Mouse (Mus musculus) hindbrain, embryonic 14.5 days (tissue): Measurements from ENCODE around the gene Pde4a. TPM values are rescaled to one million over a fixed set of nuclear protein-coding genes. Genes with fewer than 3 reads are reported as not detected.

Experiments used
- ATAC-seq: fragments of 200-750 bp; cut with Nextera tagmentation; 2 replicates; pipeline ENCODE4 v1.8.0; 2017; ENCODE audit warnings: moderate number of reproducible peaks, mild to moderate bottlenecking, moderate TSS enrichment, moderate library complexity; ENCODE audit not compliant: low FRiP score
- DNase-seq: peaks from one replicate; pipeline ENCODE4 v3.0.0-alpha.2; 2015; ENCODE audit warnings: low spot score
- H3K27ac ChIP-seq: fragments of 300-500 bp; sonication (generic); 2 replicates; pipeline ENCODE4 v1.5.1; 2014; ENCODE audit warnings: mild to moderate bottlenecking, moderate library complexity
- H3K27me3 ChIP-seq: fragments of 300-500 bp; sonication (generic); 2 replicates; pipeline ENCODE4 v1.6.1; 2014; ENCODE audit warnings: mild to moderate bottlenecking, low read length, mixed read lengths; ENCODE audit not compliant: control insufficient read depth, insufficient read depth
- H3K36me3 ChIP-seq: fragments of 300-500 bp; sonication (generic); replicated peaks from 2 replicates; pipeline ENCODE4 v1.6.1; 2014; ENCODE audit not compliant: control insufficient read depth, insufficient read depth
- H3K4me1 ChIP-seq: fragments of 300-500 bp; sonication (generic); replicated peaks from 2 replicates; pipeline ENCODE4 v1.6.1; 2014; ENCODE audit warnings: antibody characterized with exemption, low read length, mixed read lengths; ENCODE audit not compliant: control insufficient read depth, insufficient read depth
- H3K4me2 ChIP-seq: fragments of 300-500 bp; sonication (generic); replicated peaks from 2 replicates; pipeline ENCODE4 v1.6.1; 2014; ENCODE audit warnings: mild to moderate bottlenecking, moderate library complexity
- H3K4me3 ChIP-seq: fragments of 300-500 bp; sonication (generic); replicated peaks from 2 replicates; pipeline ENCODE4 v1.5.1; 2014; ENCODE audit warnings: mild to moderate bottlenecking, low read length
- H3K9ac ChIP-seq: fragments of 300-500 bp; sonication (generic); 2 replicates; pipeline ENCODE4 v1.6.1; 2014
- H3K9me3 ChIP-seq: fragments of 300-500 bp; sonication (generic); 2 replicates; pipeline ENCODE4 v1.6.1; 2016; ENCODE audit warnings: low read length; ENCODE audit not compliant: control insufficient read depth
- WGBS: fragments of 180-500 bp; shearing (Covaris S2); extraction: QIAGEN DNeasy Blood & Tissue Kit; methylation state at CpG from one replicate; pipeline ENCODE4 v1.1.7; 2014; 5-methylcytosine and 5-hydroxymethylcytosine counted together
- polyA plus RNA-seq: library from polyadenylated mRNA; unstranded; fragments of >200 nt; fragmentation: Nextera tagmentation; extraction: Ambion mirVana; gene quantifications from 2 replicates; pipeline ENCODE4 v1.2.1, GENCODE M21; 2014

Gene Pde4a
- polyA plus RNA-seq, 1 experiment from 2014 or later, result 28.8 TPM

- peaks cover 63% of the 10 kb centered on the region for H3K36me3 ChIP-seq
- H3K4me3 ChIP-seq, result no peak overlapping the region
- H3K27me3 ChIP-seq, result no peaks in the 10 kb centered on the region
- H3K4me1 ChIP-seq, result peaks cover 16% of the 10 kb centered on the region
- no peaks in the 10 kb centered on the region for H3K9me3 ChIP-seq
- H3K4me2 ChIP-seq, result no peak overlapping the region
- no peak overlapping the region for H3K27ac ChIP-seq
- H3K9ac ChIP-seq, result no peak overlapping the region
- ATAC-seq, result no peak
- WGBS, result 95% methylated on average over 4 of the region's 4 CpGs
- no peak for DNase-seq
Measured at GRCm38 (mm10) chr9:21145431-21145830, 20.1 kb upstream of the Pde4a start.

GRCm38 (mm10) chr9:21146722-21147121 lies 18.8 kb upstream of the Pde4a start:
- Histone ChIP-seq H3K4me2 (no peak overlapping the region; the same call in 1 of the 2 replicates), H3K27ac (no peak overlapping the region)

GRCm38 (mm10) chr9:21148427-21148826 lies 17.1 kb upstream of the Pde4a start:
- DNase-seq (no peak), ATAC-seq (no peak)
- peaks cover 16% of the 10 kb centered on the region for H3K4me1 ChIP-seq
- peak overlapping the region; percentile 65 for H3K4me3 ChIP-seq
- H3K27ac ChIP-seq, result no peak overlapping the region
- H3K4me2 ChIP-seq, result peak overlapping the region; percentile 84
- H3K9me3 ChIP-seq, result no peaks in the 10 kb centered on the region
- H3K9ac ChIP-seq, result peak overlapping the region; percentile 80; the same call in 1 of the 2 replicates
- H3K36me3 ChIP-seq, result peaks cover 33% of the 10 kb centered on the region
- no peaks in the 10 kb centered on the region for H3K27me3 ChIP-seq

More at GRCm38 (mm10) chr9:21146722-21147121, 18.8 kb upstream of the Pde4a start:
- Histone ChIP-seq H3K4me1 (peaks cover 16% of the 10 kb centered on the region), H3K9me3 (no peaks in the 10 kb centered on the region), H3K9ac (0 out of 2 replicates have a peak overlapping the region, but pooled peaks have one; percentile 3), H3K4me3 (no peak overlapping the region), H3K27me3 (no peaks in the 10 kb centered on the region), H3K36me3 (peaks cover 50% of the 10 kb centered on the region)
- 54% methylated on average over 10 of the region's 10 CpGs for WGBS
- ATAC-seq (no peak), DNase-seq (no peak)

DNA sequence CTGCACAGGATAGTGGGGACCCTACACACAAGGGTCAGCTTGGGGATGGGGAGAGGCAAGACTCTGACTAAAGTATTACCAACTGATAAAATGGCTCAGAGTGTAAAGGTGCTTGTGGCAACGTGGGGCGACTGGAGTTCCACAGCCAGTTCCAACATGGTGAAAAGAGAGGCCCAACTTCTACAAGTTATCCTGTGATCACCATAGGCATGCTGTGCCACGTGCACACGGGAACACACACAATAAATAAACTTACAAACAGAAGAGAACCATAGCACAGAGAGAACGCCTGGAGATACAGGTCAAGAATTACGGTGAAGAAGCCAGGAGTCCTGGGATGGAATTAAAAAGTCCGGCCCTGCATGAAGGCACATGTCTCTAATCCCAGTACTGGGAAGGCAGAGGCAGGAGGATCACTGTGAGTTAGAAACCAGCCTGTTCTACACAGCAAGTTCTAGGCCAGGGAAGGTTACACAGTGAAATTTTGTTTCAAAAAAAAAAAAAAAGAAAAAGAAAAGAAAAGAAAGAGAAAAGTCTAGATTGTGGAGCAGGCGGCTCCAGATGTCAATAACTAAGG lies 16.3 kb upstream of the Pde4a start:
- WGBS, result 10% methylated on average over 8 of the region's 8 CpGs
- ATAC-seq (no peak), DNase-seq (no peak)
- Histone ChIP-seq H3K27ac (peak overlapping the region; percentile 58; the same call in 1 of the 2 replicates), H3K9ac (peak overlapping the region; percentile 80), H3K9me3 (no peaks in the 10 kb centered on the region), H3K4me2 (peak overlapping the region; percentile 84), H3K36me3 (peaks cover 25% of the 10 kb centered on the region), H3K4me3 (peak overlapping the region; percentile 65), H3K4me1 (peaks cover 16% of the 10 kb centered on the region), H3K27me3 (no peaks in the 10 kb centered on the region)

DNA sequence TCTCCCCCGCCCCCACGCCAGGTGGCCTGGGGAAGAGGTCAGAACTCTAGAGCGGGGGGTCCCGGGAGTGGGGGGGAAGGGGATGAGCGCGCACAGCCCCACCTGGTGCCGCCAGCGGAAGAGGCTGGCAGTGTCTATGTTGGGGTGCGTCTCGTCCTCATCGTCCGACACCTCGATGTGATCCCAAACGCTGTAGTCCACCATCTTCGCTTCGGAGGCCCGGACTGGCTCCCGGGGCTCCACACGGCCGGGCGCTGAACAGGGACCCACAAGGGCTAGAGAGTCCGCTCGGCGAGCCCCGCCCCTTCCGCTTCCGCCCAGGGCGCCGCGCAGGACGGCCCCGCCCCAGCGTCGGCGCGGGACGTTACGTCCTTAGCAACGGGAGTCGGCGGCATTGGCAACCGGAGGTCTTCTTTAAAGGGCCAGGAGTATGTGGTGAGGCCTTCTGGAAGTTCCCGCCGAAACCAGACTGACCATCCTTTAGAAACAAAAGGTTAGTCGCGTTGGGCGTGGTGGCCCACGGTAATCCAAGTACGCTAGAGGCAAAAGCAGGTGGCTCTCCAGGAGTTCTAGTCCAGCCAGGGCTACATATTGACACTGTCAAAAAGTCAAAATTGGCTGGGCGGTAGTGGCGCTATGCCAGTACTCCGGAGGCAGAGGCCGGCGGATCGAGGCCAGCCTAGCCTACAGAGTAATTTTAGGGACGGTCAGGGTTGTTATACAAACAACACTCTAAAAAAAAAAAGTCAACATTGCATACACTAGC lies 15.7 kb upstream of the Pde4a start, which contains the start of gene Cdc37:
TSS of gene Cdc37 (minus strand) at position 329 of the 766 bp plus-strand sequence.
- 4% methylated on average over 51 of the region's 56 CpGs for WGBS
- peaks cover 19% of the 10 kb centered on the region for H3K36me3 ChIP-seq
- DNase-seq (peak; percentile 94), ATAC-seq (peak; percentile 96)
- H3K4me2 ChIP-seq, result peak within 1 kb of the TSS; percentile 84
- peak within 1 kb of the TSS; percentile 65 for H3K4me3 ChIP-seq
- peak within 1 kb of the TSS; percentile 80 for H3K9ac ChIP-seq
- H3K4me1 ChIP-seq, result peaks cover 16% of the 10 kb centered on the region
- H3K27ac ChIP-seq, result peak within 1 kb of the TSS; percentile 58
- H3K9me3 ChIP-seq, result no peaks in the 10 kb centered on the region
- no peaks in the 10 kb centered on the region for H3K27me3 ChIP-seq

GRCm38 (mm10) chr9:21152715-21153114 lies 12.8 kb upstream of the Pde4a start:
- 4% methylated on average over 11 of the region's 11 CpGs for WGBS
- ATAC-seq (no peak), DNase-seq (peak; percentile 55)
- Histone ChIP-seq H3K27ac (no peak overlapping the region), H3K9ac (no peak overlapping the region), H3K4me3 (peak overlapping the region; percentile 14; the same call in 1 of the 2 replicates), H3K4me1 (peaks cover 16% of the 10 kb centered on the region), H3K36me3 (no peaks in the 10 kb centered on the region), H3K27me3 (no peaks in the 10 kb centered on the region), H3K4me2 (peak overlapping the region; percentile 46), H3K9me3 (no peaks in the 10 kb centered on the region)

DNA sequence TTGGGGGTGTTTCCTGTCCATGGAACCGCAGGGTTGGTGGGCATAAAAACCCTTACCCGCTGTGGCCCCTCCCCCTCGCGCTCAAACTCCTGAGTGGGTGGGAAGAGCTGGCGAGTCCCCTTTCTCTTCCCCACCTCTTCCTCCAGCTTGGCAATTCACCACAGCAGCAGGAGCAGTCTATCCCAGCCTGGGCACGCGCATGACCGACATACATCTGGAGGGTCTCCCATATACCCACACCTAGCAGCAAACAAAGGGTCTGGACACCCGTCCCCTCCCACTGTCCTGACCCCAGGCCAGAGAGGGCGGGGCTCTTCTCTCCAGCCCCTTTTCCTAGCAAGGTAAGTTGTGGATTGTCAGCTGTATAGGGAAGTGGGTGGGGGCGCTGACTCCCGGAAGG lies 12.2 kb upstream of the Pde4a start:
- peak overlapping the region; percentile 13; the same call in 1 of the 2 replicates for H3K9ac ChIP-seq
- WGBS, result 17% methylated on average over 12 of the region's 12 CpGs

GRCm38 (mm10) chr9:21153833-21154232 lies 11.7 kb upstream of the Pde4a start:
- no peak for ATAC-seq
- H3K9ac ChIP-seq, result 0 out of 2 replicates have a peak overlapping the region, but pooled peaks have one; percentile 13
- H3K4me3 ChIP-seq, result peak overlapping the region; percentile 14; the same call in 1 of the 2 replicates
- 10% methylated on average over 5 of the region's 5 CpGs for WGBS
- H3K9me3 ChIP-seq, result no peaks in the 10 kb centered on the region
- H3K27me3 ChIP-seq, result no peaks in the 10 kb centered on the region
- peaks cover 6% of the 10 kb centered on the region for H3K4me1 ChIP-seq
- peak overlapping the region; percentile 46 for H3K4me2 ChIP-seq
- H3K36me3 ChIP-seq, result no peaks in the 10 kb centered on the region
- DNase-seq, result no peak
- no peak overlapping the region for H3K27ac ChIP-seq

More for the DNA sequence above, 12.2 kb upstream of the Pde4a start:
- H3K4me1 ChIP-seq, result peaks cover 11% of the 10 kb centered on the region
- no peak overlapping the region for H3K27ac ChIP-seq
- no peak for DNase-seq
- ATAC-seq, result no peak
- no peaks in the 10 kb centered on the region for H3K36me3 ChIP-seq
- H3K9me3 ChIP-seq, result no peaks in the 10 kb centered on the region
- peak overlapping the region; percentile 14; the same call in 1 of the 2 replicates for H3K4me3 ChIP-seq
- no peaks in the 10 kb centered on the region for H3K27me3 ChIP-seq
- peak overlapping the region; percentile 46 for H3K4me2 ChIP-seq

DNA sequence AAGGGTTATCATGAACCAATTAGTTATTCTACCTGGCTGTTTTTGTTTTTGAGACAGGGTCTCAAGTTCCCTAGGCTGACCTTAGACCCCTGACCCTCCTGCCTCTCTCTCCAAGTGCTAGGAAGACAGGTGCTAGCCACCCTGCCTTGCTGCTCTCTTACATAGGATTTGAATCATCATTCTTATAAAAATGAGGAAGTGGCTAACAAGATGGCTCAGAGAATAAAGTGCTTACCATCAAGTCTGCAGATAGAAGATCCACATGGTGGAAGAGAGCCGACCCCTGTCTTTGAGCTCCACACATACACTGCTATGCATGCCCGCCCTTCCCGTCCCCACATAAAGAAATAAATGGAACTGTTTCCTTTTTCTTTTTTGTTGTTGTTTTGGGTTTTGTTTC lies 10.7 kb upstream of the Pde4a start:
- WGBS, result 89% methylated on average over 3 of the region's 3 CpGs

More for the DNA sequence above, 10.7 kb upstream of the Pde4a start:
- Histone ChIP-seq H3K27me3 (no peaks in the 10 kb centered on the region), H3K9me3 (no peaks in the 10 kb centered on the region), H3K4me3 (no peak overlapping the region), H3K4me1 (no peaks in the 10 kb centered on the region), H3K27ac (no peak overlapping the region), H3K36me3 (no peaks in the 10 kb centered on the region), H3K4me2 (no peak overlapping the region), H3K9ac (no peak overlapping the region)
- ATAC-seq, result no peak
- DNase-seq, result no peak
